Mouse (Mus musculus): ENCODE results near the gene Eif2ak2. TPM values are rescaled to one million over a fixed set of nuclear protein-coding genes. Genes with fewer than 3 reads are reported as not detected.
A peak's percentile ranks its signal among the peaks of the same experiment; 100 is the strongest.

The Eif2ak2 gene
- total RNA-seq (2021) = 1 to 10 TPM; 9.3 to 9.6 TPM
- long read RNA-seq, experiment 1, full-length matches to known transcripts = 1 of 1 reads
- long read RNA-seq, experiment 1, partial matches to known transcripts = 0 of 1 reads
- long read RNA-seq, experiment 1, other reads (novel, unspliced or antisense) = 0 of 1 reads
- long read RNA-seq, experiment 2, partial matches to known transcripts = 0 of 2 reads
- long read RNA-seq, experiment 2, other reads (novel, unspliced or antisense) = 2 of 2 reads

GRCm38 (mm10) chr17:78882401-78883112 is at the start of gene Eif2ak2:
Eif2ak2 (minus strand) TSS chr17:78882573.
- peak; percentile 86 to 91 for DNase-seq

- no peak for DNase-seq
Measured at GRCm38 (mm10) chr17:78917696-78918095, 35.3 kb upstream of the Eif2ak2 start.

DNA sequence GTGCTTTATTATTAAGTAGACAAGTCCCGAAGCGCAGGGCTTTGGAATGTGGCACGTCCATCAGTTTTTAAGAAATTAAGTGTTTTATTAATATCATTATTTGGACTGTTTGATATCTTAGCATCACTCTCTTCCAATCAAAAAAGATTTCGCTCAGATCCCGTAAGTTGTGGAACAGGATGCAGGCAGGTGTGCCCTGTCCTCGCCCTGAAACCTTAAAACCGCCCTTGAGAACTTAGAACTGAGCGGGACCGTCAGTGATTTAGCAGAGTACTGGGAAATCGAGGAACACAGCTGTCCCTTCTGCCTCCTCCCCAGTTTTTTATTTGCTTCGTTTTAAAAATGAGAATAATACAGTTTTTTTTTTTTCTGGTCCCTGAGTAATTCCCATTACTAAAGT is 34.5 kb upstream of the Eif2ak2 start:
- DNase-seq = no peak

- DNase-seq = peak; percentile 89 to 91
Measured at GRCm38 (mm10) chr17:78916369-78916813, 34.0 kb upstream of the Eif2ak2 start, which contains the start of gene Cebpzos. Cebpzos (plus strand) TSS chr17:78916500.

- DNase-seq = no peak
Measured at GRCm38 (mm10) chr17:78915772-78916171, 33.4 kb upstream of the Eif2ak2 start.

DNA sequence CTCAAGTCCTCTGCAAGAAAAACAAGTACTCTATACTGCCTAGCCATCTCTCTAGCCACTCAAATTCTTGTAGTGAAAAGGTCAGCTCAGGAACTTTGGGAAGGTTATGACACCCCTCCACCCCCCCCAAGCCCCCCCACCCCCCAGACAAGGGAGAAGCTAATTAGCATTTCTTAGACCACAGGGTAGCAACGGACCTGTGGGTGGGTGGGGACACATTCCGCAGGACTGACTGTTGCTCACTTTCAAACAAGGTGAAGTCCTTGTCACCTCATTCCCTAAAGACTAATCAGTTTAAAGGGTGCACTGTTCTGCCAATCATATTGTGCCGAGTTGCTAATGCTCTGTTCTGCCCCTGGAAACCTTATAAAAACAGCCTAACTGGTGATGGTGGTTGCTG is 31.5 kb upstream of the Eif2ak2 start:
- no peak for DNase-seq

DNA sequence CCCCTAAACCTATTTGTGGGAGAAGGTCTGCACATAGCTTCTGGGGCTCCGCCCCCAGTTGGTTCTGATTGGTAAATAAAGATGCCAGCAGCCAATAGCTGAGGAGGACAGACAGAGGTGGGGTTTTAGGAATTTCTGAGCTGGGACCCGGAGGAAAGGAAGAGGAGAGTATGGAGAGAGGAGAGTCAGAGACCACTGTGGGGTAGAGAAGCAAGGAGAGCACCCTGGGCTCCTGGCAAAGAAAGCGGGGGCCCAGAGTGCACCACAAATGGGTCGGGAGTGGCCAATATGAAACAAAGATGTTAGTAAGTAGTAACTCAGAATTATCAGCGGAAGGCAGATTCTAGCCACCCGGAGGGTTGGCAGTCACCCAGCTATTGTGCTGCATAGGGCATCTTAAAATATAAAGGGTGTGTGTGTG is 30.5 kb upstream of the Eif2ak2 start:
- DNase-seq = no peak

- no peak for DNase-seq
Measured at GRCm38 (mm10) chr17:78909374-78909773, 27.0 kb upstream of the Eif2ak2 start.

GRCm38 (mm10) chr17:78906892-78907291 is 24.5 kb upstream of the Eif2ak2 start, which contains the start of gene Sult6b1:
Sult6b1 (minus strand) TSS chr17:78906992.
- no peak for DNase-seq

DNA sequence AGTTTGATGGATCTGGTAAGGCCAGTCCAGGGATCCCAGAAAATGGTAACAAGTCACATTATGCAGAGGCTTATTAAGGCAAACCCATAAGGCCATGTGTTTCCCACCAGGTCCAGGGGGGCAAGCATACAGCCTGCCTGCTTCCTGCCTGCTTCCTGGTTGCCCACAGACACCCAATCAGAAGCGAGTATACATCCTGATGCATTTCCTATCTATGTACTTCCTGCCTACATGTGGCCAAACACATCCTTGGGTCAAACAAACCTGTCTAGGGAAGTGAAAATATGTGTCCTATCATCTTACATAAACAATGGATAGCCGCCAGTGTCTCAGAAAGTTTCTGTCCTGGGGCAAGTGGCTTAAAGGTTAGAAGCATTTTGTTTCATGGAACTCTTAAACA is 20.8 kb upstream of the Eif2ak2 start:
- DNase-seq = no peak

DNA sequence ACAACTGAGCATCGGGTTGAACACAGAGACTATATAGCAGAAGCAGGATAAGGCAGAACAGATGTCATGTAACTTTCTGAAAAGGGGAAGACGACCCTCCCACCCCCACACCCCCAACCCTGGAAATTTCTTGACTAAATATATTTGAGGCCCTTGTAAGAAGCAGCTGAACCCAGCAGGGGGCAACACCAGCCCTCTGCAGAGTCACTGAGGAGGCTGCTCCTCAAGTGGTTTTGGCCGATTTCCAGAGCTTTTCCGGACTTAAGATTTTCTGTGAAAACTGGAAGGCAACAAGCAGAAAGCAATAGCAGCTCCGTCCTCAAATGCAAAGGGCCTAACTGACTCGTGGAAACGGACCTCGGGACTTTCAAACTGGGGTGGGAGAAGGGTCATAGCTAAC is 13.0 kb upstream of the Eif2ak2 start:
- peak; percentile 50 to 54 for DNase-seq

- DNase-seq = no peak
Measured at GRCm38 (mm10) chr17:78894991-78895390, 12.6 kb upstream of the Eif2ak2 start.

DNA sequence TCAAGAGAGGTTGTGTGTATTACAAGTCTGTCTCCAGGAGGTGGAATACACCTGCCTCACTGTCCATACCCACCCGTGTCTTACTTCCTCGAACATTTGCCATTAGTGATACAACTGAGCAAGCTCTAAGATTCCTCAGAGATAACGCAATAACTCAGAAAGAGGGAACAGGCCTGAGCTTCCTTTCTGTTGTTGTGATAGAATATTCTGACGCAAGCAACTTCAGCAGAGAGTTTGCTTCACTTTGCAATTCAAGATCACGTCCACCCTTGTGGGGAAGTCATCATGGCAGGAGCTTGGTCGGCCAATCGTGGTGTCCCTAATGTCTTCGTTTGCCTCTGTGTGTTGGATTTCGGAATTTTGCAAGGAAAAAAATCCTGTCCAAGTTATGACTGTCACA is 8.6 kb upstream of the Eif2ak2 start:
- peak in 1 of 2 experiments; percentile 16 for DNase-seq

DNA sequence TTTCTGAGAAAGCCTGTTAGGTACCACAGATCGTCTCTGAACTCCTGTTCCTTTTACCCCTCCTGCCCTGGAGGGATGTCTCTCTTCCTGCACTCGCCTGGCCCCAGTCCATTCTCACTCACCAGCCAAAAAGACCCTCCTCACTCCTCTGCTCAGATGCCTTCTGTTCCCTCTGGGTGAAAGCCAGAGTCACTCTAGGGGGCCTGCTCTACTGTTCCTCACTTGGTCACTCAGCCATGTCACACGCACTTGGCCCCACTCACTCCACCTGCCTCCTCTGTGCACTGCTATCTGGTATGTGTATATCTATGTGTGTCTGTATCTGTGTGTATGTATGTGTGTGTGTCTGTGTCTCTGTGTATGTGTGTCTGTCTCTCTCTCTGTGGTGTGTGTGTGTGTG is 6.8 kb upstream of the Eif2ak2 start:
- DNase-seq = no peak

- no peak for DNase-seq
Measured at GRCm38 (mm10) chr17:78888554-78888953, 6.2 kb upstream of the Eif2ak2 start.

DNA sequence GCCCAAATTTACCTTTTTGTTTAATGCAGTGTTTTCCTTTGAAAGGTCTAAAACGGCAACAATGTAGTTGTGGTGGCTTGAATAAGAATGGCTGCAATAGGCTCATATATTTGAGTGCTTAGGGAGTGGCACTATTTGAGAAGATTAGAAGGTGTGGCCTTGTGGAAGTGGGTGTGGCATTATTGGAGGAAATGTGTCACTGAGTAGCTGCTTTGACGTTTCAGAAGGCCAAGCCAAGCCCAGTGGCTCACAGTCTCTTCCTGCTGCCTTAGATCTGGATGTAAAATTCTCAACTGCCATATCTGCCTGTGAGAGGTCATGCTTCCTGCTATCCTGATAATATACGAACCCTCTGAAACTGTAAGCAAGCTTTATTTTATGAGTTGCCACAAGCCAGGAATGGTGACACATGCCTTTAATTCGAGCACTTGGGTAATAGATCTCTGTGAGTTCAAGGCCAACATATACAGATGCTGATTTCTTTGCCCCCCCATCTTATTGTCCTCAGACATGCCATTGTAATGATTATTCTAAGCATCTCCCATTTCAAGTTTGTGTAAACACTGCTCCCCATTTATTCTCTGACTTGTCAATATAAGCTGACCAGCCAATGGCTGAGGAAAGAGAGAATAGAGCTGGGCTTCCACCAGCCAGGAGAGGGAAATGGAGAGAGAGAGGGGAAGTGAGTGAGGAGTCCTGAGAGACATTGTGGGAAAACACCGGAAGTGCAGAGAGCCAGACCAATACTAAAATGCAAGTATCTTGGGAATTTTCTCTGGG is 3.1 kb upstream of the Eif2ak2 start:
- DNase-seq = no peak

DNA sequence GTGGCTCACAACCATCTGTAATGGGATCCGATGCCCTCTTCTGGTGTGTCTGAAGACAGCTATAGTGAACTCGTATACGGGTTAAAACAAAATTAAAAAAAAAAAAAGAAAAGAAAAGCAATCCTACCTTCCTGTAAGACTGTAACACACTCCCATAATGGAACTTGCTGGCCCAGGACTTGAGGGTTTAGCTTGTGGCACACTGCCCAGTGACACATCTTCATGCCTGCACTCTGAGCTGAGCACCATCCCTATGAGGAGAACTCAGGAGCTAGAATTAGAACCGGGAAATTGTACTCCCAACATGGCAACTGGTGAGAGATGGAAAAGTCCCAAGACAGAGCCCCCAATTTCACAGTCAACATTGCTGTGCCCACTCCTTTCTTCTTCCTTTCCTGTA is 918 bp upstream of the Eif2ak2 start:
- no peak for DNase-seq

DNA sequence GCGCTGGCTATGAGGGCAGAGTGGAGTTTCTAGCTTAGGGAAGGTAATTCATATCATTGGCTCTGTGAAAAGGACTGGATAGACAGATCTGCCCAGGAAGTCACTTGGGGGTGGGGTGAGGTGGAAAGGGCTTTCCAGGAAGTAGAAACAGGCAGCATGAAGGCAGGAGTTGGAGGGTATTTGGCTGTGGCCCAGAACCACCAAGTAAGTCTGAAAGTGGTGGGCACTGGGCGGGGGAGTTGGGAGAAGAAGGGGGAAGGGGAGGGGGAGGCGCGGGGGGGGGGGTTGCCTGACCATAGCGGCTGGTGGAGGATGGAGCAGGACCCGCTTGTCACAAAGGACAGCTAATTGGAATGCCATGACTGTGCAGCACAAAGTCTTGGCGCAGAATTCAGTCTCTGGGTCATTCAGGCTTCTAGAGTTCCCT is 482 bp downstream of the Eif2ak2 start:
- peak; percentile 4 to 36 for DNase-seq

DNA sequence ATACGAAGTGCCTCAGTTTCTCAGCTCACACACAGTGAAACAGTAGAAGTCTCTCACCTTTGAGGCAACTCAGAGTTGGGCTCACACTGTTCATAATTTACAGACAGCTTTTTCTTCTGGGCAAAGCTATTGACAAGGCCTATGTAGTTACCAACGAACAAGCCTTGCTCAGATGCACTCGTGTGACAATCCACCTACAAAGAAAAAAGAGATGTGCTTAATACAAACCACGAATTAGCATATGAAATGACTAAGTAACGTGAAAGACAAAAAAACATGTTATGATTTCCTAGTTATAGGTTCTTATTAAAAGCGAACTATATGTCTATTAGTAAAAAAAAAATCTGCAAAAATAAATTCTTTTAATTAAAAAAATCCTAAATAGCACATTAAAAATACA is 8.5 kb downstream of the Eif2ak2 start:
- DNase-seq = no peak

DNA sequence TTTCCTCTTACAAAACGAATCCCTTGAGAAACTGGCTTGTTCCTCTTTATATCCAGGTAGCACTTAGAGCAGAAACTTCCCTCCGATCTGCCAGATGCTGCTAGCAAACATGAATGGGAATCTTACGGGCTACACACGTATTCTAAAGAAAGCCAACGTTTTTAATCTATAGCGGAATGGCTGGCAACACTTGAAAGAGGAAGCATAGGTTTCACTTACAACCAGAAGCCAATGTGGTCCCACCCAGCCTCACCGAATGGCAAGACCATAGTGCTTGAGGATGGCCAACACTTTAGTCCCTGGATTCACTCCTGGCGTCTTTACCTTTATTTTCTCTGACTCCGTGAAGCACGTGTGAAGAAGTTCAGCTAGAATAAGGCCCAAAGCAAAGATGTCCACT is 26.1 kb downstream of the Eif2ak2 start:
- DNase-seq = no peak

- DNase-seq = no peak
Measured at GRCm38 (mm10) chr17:78842271-78842928, 40.0 kb downstream of the Eif2ak2 start.

GRCm38 (mm10) chr17:78836056-78836455 is 46.3 kb downstream of the Eif2ak2 start:
- no peak for DNase-seq
